Mouse (Mus musculus): Measurements from ENCODE around the gene Gmip. TPM values are rescaled to one million over a fixed set of nuclear protein-coding genes. Genes with fewer than 3 reads are reported as not detected.

The Gmip gene
- 6.9 and 7.6 TPM in 2 replicates for polyA plus RNA-seq (2015; fragmentation: Nextera tagmentation; extraction: Ambion mirVana)

DNA sequence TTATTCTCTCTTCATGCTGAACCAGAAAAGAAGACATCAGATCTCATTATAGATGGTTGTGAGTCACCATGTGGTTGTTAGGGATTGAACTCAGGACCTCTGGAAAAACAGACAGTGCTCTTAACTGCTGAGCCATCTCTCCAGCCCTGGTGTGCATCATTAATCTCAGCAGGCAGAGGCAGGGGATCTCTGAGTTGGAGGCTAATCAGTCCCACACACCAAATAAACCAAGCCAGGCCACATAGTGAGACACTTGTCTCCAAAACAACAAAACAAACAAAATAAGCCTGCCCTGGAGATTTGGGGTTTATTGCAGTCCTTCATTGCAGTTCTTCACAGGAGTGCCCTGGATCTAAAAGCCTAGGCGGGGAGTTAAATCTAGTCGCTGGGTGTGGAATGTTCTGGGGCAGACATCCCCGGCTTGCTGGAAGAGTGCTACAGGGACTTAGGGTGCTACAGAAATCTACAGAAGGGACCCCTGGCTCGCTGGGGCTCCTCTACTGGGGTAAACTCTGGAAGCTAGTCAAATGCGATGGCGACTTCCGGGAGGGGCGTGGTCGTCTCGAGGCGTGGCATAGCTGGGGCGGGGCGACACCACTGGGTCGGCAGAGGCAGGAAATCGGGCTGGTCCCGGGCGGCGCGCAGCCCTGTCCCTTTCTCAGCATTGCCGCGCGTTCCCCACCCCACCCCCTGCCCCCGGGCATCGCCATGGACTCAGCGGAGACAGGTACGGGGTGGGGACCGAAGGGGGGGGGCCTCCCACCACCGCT lies at the start of gene Gmip:
TSS of gene Gmip (plus strand) at position 586 of the 770 bp plus-strand sequence.
- Histone ChIP-seq H3K27me3 (replicated peaks) (no peaks in the 10 kb centered on the region), H3K36me3 (peaks cover 80% of the 10 kb centered on the region), H3K4me2 (peak within 1 kb of the TSS; percentile 92), H3K4me1 (peaks cover 9% of the 10 kb centered on the region), H3K27ac (replicated peaks) (no peak within 1 kb of the TSS), H3K4me3 (peak within 1 kb of the TSS; percentile 64), H3K9ac (peak within 1 kb of the TSS; percentile 81), H3K9me3 (no peaks in the 10 kb centered on the region)
- WGBS: 6% methylated on average over 28 of the region's 28 CpGs
- ATAC-seq (ENCODE audit: extremely low read depth, insufficient number of reproducible peaks, low FRiP score, low TSS enrichment): no peak

DNA sequence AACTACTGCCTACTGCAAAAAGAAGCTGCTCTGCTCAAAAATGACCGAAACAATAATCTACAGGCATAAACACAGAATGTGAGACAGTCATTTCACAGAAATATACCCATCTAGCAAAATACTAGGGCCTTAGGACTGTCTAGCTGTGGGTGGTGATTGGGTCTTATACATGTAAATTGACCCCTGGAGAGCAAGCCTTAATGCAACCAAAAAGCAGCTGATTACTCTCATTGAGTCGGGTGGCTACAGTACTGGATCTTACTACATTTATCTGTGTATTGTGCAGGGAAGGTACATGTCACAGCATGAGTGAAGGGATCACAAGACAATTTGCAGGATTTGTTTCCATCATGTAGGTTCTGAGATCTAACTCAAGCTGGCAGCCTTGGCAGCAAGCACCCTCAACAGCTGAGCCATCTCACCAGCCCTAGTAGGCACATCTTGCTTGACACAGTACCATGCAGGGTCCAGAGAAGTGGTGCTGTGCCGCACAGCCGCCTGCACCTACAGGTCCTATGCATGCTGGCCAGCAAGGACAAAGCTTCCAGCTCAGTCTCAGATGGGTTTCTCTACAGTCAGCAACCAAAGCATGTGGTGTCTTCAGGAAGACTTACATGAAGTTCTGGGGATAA lies 46.5 kb upstream of the Gmip start:
- H3K27ac ChIP-seq (replicated peaks): no peak overlapping the region
- no peak for ATAC-seq (ENCODE audit: extremely low read depth, insufficient number of reproducible peaks, low FRiP score, low TSS enrichment)
- no peaks in the 10 kb centered on the region for H3K27me3 ChIP-seq (replicated peaks)
- no peak overlapping the region for H3K4me2 ChIP-seq
- H3K4me1 ChIP-seq: 0 out of 2 replicates have a peak, but pooled peaks cover 2% of the 10 kb centered on the region
- H3K36me3 ChIP-seq: peaks cover 83% of the 10 kb centered on the region
- WGBS: 90% methylated on average over 4 of the region's 4 CpGs
- H3K4me3 ChIP-seq: no peak overlapping the region
- peaks cover 18% of the 10 kb centered on the region for H3K9me3 ChIP-seq
- no peak overlapping the region for H3K9ac ChIP-seq

DNA sequence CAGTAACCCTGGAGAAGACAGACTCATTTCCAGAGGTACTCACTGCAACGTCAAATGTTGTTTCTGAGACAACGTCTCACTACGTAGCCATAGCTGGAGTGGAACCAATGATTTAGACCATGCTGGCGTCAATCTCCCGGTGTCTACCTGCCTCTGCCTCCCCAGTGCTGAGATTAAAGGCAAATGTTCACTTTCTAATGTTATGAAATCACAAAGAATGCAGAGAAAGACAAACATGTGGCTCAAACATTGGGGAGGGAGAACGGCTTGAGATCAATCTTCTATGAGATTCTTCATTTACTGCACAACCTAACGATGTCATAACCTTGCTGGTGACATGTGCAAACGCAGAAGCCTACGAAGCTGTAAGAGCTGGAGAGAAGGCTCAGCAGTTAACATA lies 37.3 kb upstream of the Gmip start:
- H3K9ac ChIP-seq: no peak overlapping the region
- peaks cover 48% of the 10 kb centered on the region for H3K36me3 ChIP-seq
- H3K4me3 ChIP-seq: no peak overlapping the region
- peaks cover 10% of the 10 kb centered on the region for H3K9me3 ChIP-seq
- peaks cover 39% of the 10 kb centered on the region for H3K4me1 ChIP-seq
- no peaks in the 10 kb centered on the region for H3K27me3 ChIP-seq (replicated peaks)
- no peak overlapping the region for H3K4me2 ChIP-seq
- no peak for ATAC-seq (ENCODE audit: extremely low read depth, insufficient number of reproducible peaks, low FRiP score, low TSS enrichment)
- H3K27ac ChIP-seq (replicated peaks): no peak overlapping the region
- 89% methylated on average over 9 of the region's 9 CpGs for WGBS

DNA sequence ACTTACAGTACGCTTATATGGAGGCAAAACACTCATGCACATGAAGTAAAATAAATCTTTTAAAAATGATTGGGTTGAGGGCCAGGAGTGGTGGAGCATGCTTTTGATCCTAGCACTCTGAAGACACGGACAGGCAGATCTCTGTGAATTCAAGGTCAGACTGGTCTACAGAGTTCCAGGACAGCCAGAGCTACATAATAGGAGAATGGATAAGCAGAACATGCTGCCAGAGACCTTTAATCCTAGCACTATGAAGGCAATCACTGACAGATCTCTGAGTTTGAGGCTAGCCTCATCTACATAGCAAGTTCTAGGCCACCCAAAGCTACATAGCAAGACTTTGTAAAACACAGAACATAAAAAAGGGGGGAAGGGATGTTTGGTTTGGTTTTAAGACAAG lies 36.4 kb upstream of the Gmip start:
- Histone ChIP-seq H3K4me3 (no peak overlapping the region), H3K27me3 (replicated peaks) (no peaks in the 10 kb centered on the region), H3K9me3 (peaks cover 2% of the 10 kb centered on the region; the same call in 1 of the 2 replicates), H3K27ac (replicated peaks) (no peak overlapping the region), H3K36me3 (peaks cover 39% of the 10 kb centered on the region), H3K4me2 (no peak overlapping the region), H3K4me1 (peaks cover 39% of the 10 kb centered on the region), H3K9ac (no peak overlapping the region)
- ATAC-seq (ENCODE audit: extremely low read depth, insufficient number of reproducible peaks, low FRiP score, low TSS enrichment): no peak
- 75% methylated on average over 2 of the region's 2 CpGs for WGBS

DNA sequence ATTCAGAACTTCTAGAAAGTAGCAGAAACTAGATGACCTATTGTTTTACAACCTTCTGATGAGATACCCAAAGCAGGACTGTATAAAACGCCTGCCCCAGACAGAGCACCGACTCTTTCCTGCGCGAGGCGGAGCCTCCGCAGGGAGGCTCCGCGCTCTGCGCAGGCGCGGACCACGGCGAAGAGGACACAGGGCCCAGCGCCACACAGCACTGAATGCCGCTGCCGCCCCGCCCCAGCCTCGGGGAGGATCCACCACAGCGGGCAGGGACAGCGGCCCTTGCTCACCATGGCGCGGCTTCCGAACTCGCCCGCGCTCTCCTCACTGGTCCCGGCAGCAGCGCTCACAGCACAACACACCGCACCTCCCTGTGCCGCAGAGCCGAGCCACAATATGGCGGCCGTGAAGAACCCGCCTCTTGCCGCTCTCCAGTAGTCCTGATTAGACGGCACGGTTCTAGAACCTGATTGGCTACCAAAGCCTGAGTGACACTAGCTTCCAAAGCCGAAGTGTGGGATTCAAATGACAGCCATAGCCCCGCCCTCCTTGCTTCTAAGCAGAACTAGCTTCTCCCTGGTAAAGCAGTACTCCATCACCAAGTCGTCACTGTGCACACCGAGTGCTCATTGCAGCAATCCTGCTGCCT lies 33.9 kb upstream of the Gmip start, which contains the start of gene Gm20422:
TSS of gene Gm20422 (minus strand) at position 384 of the 646 bp plus-strand sequence.
- ATAC-seq (ENCODE audit: extremely low read depth, insufficient number of reproducible peaks, low FRiP score, low TSS enrichment): peak; percentile 98
- no peaks in the 10 kb centered on the region for H3K27me3 ChIP-seq (replicated peaks)
- peak within 1 kb of the TSS; percentile 86 for H3K4me3 ChIP-seq
- H3K9ac ChIP-seq: peak within 1 kb of the TSS; percentile 96
- WGBS: under 1% methylated on average over 41 of the region's 41 CpGs
- H3K9me3 ChIP-seq: no peaks in the 10 kb centered on the region
- H3K4me1 ChIP-seq: peaks cover 39% of the 10 kb centered on the region
- H3K36me3 ChIP-seq: peaks cover 14% of the 10 kb centered on the region
- peak within 1 kb of the TSS; percentile 82 for H3K4me2 ChIP-seq
- H3K27ac ChIP-seq (replicated peaks): peak within 1 kb of the TSS; percentile 100

DNA sequence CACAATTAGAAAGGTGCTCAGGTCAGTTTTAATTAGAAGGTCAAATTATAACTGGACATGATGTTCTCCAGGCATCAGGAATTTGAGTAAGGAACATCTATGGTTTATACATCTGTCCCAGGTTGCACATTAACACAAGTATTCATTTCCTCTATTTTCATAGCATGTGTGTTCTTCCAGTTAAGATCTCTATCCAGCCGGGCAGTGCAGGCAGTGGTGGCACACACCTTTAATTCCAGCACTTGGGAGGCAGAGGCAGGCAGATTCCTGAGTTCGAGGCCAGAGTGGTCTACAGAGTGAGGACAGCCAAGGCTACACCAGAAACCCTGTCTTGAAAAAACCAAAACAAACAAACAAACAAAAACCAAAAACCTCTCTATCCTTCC lies 33.3 kb upstream of the Gmip start:
- 51% methylated on average over 2 of the region's 2 CpGs for WGBS
- Histone ChIP-seq H3K4me1 (peaks cover 34% of the 10 kb centered on the region), H3K27ac (replicated peaks) (peak overlapping the region; percentile 100; the same call in 1 of the 2 replicates), H3K9me3 (no peaks in the 10 kb centered on the region), H3K4me3 (peak overlapping the region; percentile 86), H3K36me3 (peaks cover 8% of the 10 kb centered on the region), H3K9ac (no peak overlapping the region), H3K4me2 (peak overlapping the region; percentile 82), H3K27me3 (replicated peaks) (no peaks in the 10 kb centered on the region)
- no peak for ATAC-seq (ENCODE audit: extremely low read depth, insufficient number of reproducible peaks, low FRiP score, low TSS enrichment)

DNA sequence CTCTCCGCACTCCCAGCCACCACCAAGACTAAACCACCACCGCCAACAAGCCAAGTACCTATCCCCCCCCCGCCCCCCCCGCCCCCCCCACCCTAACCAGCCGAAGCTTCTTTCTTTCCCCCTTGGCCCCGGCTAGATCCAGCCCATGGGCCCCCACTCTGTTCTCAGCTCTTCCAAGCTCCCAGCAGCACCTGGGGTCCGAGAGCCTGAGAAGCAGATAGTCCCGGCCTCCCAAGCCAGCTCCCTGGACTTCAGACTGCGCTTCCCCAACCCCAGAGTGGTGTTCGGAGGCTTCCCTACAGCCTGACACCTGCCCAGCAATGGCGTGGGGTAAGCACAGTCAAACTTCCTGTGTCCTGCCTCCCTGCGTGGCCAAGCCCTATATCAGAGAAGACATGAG lies 31.4 kb upstream of the Gmip start:
- Histone ChIP-seq H3K27ac (replicated peaks) (no peak overlapping the region), H3K36me3 (no peaks in the 10 kb centered on the region), H3K4me2 (no peak overlapping the region), H3K9me3 (no peaks in the 10 kb centered on the region), H3K9ac (no peak overlapping the region), H3K27me3 (replicated peaks) (no peaks in the 10 kb centered on the region), H3K4me3 (no peak overlapping the region), H3K4me1 (peaks cover 25% of the 10 kb centered on the region)
- ATAC-seq (ENCODE audit: extremely low read depth, insufficient number of reproducible peaks, low FRiP score, low TSS enrichment): no peak
- WGBS: 56% methylated on average over 12 of the region's 12 CpGs

DNA sequence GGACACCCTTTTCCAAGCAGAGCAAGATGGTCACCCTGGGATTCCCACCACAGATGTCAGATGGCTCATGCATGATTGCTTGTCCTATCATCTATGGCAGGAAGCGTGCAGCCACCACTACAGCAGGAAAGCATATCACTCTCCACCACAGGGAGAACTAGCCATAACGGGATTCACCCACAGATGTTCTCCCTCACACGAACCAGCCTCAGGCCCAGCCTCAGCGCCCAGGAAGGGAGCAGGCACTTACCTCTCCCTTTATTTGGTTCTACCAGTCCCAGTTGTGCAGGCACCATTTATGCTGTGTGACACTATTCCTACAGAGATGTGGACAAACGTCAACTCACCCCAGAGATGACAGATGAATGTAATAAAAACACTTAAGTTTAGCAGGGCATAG lies 19.4 kb upstream of the Gmip start:
- Histone ChIP-seq H3K27me3 (replicated peaks) (no peaks in the 10 kb centered on the region), H3K36me3 (peaks cover 10% of the 10 kb centered on the region), H3K9me3 (no peaks in the 10 kb centered on the region), H3K27ac (replicated peaks) (no peak overlapping the region), H3K4me1 (peaks cover 25% of the 10 kb centered on the region), H3K4me3 (no peak overlapping the region), H3K9ac (no peak overlapping the region), H3K4me2 (no peak overlapping the region)
- ATAC-seq (ENCODE audit: extremely low read depth, insufficient number of reproducible peaks, low FRiP score, low TSS enrichment): no peak
- 83% methylated on average over 5 of the region's 5 CpGs for WGBS

DNA sequence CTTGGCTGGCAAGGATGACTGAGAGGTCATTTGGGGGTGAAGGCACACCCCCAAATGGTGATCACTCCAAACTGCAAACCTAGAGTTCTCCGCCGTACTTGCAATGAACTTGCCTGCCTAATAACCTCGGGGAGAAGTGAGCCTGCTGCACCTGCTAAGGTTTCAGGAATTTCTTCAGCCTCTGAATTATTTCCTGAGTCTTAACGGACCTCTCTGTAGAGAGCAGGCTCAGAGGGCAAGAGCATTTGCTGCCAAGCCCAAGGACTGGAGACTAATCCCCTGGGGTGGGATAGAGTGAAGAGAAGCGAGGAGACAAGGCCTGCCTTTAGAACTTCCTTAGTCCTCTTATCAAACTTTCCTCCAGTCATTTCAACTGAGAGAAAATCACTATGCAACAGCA lies 18.7 kb upstream of the Gmip start:
- H3K4me1 ChIP-seq: peaks cover 25% of the 10 kb centered on the region
- H3K9me3 ChIP-seq: no peaks in the 10 kb centered on the region
- peak overlapping the region; percentile 98; the same call in 1 of the 2 replicates for H3K9ac ChIP-seq
- WGBS: 57% methylated on average over 5 of the region's 5 CpGs
- peaks cover 17% of the 10 kb centered on the region for H3K36me3 ChIP-seq
- H3K27ac ChIP-seq (replicated peaks): no peak overlapping the region
- H3K4me3 ChIP-seq: peak overlapping the region; percentile 100
- H3K27me3 ChIP-seq (replicated peaks): no peaks in the 10 kb centered on the region
- ATAC-seq (ENCODE audit: extremely low read depth, insufficient number of reproducible peaks, low FRiP score, low TSS enrichment): no peak
- peak overlapping the region; percentile 88 for H3K4me2 ChIP-seq

DNA sequence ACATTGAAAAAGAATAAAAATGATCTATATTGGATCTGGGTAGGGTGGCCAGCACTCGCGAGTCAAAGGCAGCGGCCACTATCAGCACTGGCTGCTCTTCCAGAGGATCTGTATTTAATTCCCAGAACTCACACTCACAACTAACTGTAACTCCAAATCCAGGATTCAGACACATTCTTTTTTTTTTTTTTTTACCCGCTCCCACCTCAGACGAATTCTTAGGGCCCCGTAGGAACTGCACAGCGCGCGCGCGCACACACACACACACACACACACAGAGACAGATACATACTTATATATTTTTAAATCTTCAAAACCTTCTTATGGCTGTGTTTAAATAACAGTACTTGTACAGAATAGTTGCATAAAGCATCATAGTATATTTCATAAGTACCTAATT lies 18.1 kb upstream of the Gmip start:
- Histone ChIP-seq H3K4me3 (peak overlapping the region; percentile 100), H3K4me1 (peaks cover 25% of the 10 kb centered on the region), H3K9me3 (no peaks in the 10 kb centered on the region), H3K36me3 (peaks cover 23% of the 10 kb centered on the region), H3K4me2 (peak overlapping the region; percentile 88), H3K27ac (replicated peaks) (peak overlapping the region; percentile 91), H3K27me3 (replicated peaks) (no peaks in the 10 kb centered on the region), H3K9ac (peak overlapping the region; percentile 98)
- no peak for ATAC-seq (ENCODE audit: extremely low read depth, insufficient number of reproducible peaks, low FRiP score, low TSS enrichment)
- WGBS: 23% methylated on average over 11 of the region's 11 CpGs

DNA sequence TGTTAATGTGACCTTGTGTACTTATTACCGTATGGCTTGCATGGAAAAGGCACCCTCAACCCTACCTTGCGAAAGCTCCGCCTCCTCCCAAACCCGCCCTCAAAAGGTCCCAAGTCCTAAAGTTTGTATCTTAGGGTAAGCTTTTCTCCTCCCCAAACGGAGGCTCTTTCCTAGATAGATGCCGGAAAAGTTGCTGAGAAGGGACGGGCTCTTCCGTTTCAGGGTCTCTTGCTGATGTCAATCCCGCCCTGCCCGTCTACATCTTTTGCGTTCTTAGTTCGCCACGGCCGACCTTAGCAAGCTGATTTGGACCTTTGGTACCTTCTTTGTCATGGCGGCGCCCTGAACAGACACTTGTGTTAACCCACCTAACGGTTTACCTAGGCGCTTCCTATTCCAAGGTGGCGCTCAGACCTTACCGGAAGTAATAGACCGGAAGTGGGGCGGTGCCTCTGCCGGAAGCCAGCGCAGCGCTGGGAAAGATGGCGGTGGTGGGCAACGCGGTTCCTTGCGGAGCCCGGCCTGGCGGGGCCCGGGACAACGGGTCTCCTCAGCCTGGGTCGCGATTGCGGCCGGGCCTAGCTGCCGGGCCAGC lies 17.6 kb upstream of the Gmip start, which contains the start of the genes Atp13a1 and Zfp866:
TSS of gene Atp13a1 (plus strand) at position 391 of the 595 bp plus-strand sequence.
TSS of gene Zfp866 (minus strand) at position 406 of the 595 bp plus-strand sequence.
- Histone ChIP-seq H3K9ac (peak within 1 kb of the TSS; percentile 98), H3K4me3 (peak within 1 kb of the TSS; percentile 100), H3K36me3 (peaks cover 28% of the 10 kb centered on the region), H3K27me3 (replicated peaks) (no peaks in the 10 kb centered on the region), H3K27ac (replicated peaks) (peak within 1 kb of the TSS; percentile 91), H3K9me3 (no peaks in the 10 kb centered on the region), H3K4me1 (peaks cover 25% of the 10 kb centered on the region), H3K4me2 (peak within 1 kb of the TSS; percentile 88)
- peak; percentile 77; the same call in 1 of the 2 replicates for ATAC-seq (ENCODE audit: extremely low read depth, insufficient number of reproducible peaks, low FRiP score, low TSS enrichment)
- under 1% methylated on average over 38 of the region's 38 CpGs for WGBS

Data from heart, embryonic 13.5 days (tissue).